Mouse (Mus musculus): ENCODE measurements around the gene Olfr1012.
"Not testable (repeated sequence)": the region's sequence is repeated elsewhere in the genome, so short reads cannot be mapped to it uniquely, and the experiment has no call there.

The Olfr1012 gene

GRCm38 (mm10) chr2:85762666-85763065 is at the start of gene Olfr1012:
Olfr1012 (minus strand) TSS chr2:85762766.
- no peak for DNase-seq

GRCm38 (mm10) chr2:85804501-85804900 is 41.9 kb upstream of the Olfr1012 start:
- DNase-seq: no peak

- no peak for DNase-seq
Observed at GRCm38 (mm10) chr2:85802444-85802843, 39.9 kb upstream of the Olfr1012 start, which contains the start of gene Olfr1016. Olfr1016 (minus strand) TSS chr2:85802544.

- DNase-seq: no peak
Observed at GRCm38 (mm10) chr2:85792331-85792730, 29.8 kb upstream of the Olfr1012 start.

- DNase-seq: no peak
Observed at GRCm38 (mm10) chr2:85781717-85782116, 19.2 kb upstream of the Olfr1012 start, which contains the start of gene Olfr1015. Olfr1015 (plus strand) TSS chr2:85782017.

DNA sequence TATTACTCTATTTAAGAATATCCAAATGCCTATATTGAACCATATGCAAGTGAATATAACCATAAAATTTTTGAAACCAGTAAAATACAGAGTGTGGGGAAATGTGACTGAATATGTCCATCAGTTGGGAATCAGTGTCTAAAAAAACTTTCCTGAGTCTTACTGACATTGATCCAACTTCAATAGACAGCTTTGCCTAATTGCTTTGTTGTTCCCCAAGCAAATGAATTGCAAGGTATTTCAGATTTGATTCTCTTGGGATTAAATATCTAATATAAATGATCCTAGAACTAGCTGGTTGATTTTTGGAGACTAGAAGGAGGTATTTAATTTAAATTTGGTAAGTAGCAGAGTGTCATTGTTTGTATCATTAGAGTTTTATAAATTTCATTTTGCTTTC is 9.8 kb upstream of the Olfr1012 start, which contains the start of gene Olfr1014:
Gene Olfr1014 (plus strand): TSS at position 301 of the 400 bp plus-strand sequence.
- DNase-seq: no peak

DNA sequence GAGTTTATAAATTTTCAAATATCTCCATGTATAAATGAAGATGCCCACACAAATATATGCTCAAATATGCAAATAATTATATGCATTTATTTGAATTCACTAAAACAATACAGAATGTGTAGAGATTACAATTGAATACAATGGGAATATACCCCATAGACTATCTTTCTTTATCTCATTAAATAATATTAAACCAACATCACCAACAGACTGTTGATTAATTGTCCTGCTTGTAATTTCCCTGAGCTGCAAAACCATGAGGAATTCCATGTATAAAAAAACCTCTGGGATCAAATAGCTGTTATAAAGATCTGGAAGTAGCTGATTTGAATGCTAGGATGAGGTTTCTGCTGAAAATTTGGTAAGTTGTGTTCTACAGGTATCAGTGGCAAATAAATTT is 4.2 kb upstream of the Olfr1012 start, which contains the start of gene Olfr1013:
Gene Olfr1013 (plus strand): TSS at position 301 of the 400 bp plus-strand sequence.
- DNase-seq: no peak

DNA sequence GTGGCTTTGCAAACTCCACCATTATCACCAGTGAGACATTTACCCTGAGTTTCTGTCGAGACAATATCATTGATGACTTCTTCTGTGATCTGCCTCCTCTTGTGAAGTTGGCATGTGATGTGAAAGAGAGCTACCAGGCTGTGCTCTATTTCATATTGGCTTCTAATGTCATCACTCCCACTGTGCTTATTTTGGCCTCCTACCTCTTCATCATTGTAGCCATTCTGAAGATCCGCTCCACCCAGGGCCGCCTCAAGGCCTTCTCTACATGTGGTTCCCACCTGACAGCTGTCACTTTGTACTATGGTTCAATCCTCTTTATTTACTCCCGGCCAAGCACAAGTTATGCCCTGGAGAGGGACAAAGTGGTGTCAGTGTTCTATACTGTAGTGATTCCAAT is 8.7 kb downstream of the Olfr1012 start:
- DNase-seq: no peak

- DNase-seq: no peak
Observed at GRCm38 (mm10) chr2:85725793-85726192, 36.8 kb downstream of the Olfr1012 start.

DNA sequence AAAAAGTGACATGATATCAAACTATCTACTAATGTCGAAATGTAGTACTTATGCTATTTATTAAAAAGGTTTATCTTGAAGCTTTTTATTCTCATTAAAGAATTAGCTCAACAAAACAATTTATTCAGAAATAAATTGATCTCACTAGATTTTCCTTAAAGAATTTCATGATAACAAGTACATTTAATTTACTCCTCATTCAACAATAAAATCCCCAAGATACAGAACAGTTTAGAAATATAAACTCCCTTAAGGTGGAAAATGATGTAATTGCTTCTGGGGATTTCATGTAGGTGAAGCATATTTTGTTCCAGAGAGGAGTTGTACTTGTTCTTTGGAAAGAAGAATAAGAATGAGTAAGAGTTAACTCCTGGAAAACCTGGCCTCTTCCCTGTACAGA is 47.4 kb downstream of the Olfr1012 start, which contains the start of gene Olfr1009:
Gene Olfr1009 (plus strand): TSS at position 301 of the 400 bp plus-strand sequence.
- DNase-seq: no peak

DNA sequence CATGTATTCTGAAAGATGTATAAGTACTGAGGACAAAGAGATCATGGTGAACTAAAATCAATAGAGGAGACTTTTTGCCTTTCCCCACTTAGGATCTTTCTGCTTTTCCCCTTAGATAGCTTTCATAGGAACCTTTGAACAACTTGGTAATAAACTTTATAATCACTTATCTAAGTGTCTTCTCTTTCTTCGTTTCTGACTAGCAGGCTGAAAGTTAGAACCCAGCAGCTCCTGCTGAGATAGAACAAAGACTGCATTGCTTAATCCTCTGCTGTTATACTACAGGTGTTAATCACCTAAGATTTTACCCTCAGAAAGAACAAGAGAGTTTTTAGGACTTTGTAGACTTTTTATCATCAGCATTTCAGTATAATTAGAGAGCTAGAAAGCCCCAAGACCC is 51.4 kb downstream of the Olfr1012 start:
- no peak for DNase-seq

DNA sequence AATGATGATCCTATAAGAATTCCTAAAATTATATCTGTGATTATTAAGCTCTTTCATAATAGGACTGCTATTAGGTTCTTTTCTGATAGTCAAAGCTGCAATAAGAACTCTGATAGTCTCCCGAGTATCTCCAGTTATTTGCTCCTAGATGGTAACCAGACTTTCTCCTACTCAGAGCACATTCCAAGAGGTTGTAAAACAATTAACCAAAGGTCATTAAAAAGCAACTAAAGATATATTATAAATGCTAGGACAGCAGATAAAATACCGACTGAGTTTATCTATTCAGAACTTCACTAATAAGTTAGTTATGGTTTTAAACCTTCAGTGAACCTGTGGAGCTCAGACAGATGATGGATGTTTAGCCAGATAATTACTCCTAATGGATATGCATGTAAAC is 51.9 kb downstream of the Olfr1012 start:
- not testable (repeated sequence) for DNase-seq
